Mouse (Mus musculus): Measurements from ENCODE around the gene Trmt1l.
A peak's percentile ranks its signal among the peaks of the same experiment; 100 is the strongest.

The Trmt1l gene

GRCm38 (mm10) chr1:151428263-151429221, at the start of gene Trmt1l, which contains the start of gene Swt1:
Gene Trmt1l, plus strand, starts transcription at chr1:151428542.
Gene Swt1, minus strand, starts transcription at chr1:151428455.
- DNase-seq (ENCODE audit: low read depth, low spot score): peak; percentile 100

DNA sequence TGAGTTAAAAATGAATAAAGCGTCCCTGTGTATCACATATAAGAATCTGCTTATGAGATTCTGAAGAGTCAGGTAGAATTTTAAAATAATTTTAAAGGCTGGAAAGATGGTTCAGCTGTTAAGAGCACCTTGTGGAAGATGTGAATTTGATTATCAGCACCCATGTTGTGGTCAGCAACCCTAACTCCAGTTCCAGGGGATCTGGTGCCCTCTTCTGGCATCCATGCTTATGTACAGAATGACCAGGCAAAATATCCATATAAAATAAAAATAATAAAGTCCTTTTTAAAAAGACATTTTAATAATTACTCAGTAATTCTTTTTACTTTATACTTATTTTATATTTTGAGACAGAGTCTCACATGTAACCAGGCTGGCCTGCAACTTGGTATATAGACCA, 38.3 kb upstream of the Trmt1l start:
- peak; percentile 58 for DNase-seq (ENCODE audit: low read depth, low spot score)

DNA sequence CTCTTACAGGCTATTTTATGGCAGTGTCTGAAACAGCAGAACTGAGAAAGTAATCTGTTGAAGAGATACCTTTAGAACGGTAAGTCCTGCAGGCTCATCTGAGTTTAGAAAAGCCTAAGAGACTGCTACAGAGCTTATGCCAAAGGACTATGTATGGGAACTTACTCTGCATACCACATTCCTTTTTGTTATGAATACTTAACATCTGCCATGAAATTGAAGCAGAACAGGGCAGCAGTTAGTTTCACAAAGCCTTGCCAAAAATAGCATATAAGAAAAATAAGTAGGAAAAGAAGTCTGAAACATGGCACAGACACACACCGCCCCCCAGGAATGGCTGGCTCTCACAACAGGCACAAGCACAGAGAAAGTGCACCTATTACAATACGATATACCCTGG, 18.5 kb upstream of the Trmt1l start:
- DNase-seq (ENCODE audit: low read depth, low spot score): no peak

DNA sequence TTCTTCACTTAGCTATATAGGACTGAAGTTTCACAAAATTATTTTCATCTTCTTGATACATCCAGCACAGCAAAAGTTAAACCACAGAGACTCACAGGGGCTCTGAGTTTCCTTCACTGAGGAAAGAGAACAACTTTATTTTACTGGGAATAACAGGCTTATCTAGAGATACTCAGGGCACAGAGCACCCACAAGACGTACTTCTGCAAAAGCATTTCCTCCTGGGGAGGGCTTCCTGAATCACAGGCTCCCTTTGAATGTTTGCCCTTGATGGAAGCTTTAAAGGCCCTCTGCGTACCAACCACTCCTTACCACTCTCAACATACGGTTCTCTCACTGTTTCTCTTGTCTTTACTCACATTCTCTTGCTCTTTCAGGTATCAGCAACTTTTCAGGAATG, 6.2 kb upstream of the Trmt1l start:
- DNase-seq (ENCODE audit: low read depth, low spot score): no peak

DNA sequence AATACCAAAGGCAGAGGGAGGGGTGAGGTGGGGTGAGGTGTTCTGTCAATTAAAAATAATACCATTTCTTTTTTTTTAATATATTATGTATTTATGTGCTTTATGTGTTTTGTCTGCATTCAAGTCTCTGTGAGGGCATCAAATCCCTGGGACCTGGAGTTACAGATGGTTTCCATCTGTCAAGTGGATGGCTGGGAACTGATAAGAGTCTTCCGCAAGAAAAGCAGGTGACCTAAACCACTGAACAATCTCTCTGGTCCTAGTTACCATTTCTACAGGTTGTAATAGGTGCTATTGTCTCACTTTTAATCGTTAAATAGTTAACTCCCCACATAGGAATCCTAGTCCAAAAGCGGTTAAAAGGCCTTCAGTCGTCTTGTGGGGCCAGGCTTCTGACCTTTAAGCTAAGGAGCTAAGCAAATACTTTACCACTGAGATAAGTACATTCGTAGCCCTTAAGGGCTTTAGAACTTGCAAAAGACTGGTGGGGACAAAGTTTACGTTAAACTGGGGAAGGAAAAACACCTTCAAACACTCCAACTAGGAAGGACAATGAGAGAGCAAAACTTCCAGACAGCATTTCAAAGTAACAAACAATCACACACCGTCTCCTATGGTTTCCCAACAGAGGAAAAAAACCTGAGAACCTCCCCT, 1.3 kb upstream of the Trmt1l start:
- DNase-seq (ENCODE audit: low read depth, low spot score): peak; percentile 39

DNA sequence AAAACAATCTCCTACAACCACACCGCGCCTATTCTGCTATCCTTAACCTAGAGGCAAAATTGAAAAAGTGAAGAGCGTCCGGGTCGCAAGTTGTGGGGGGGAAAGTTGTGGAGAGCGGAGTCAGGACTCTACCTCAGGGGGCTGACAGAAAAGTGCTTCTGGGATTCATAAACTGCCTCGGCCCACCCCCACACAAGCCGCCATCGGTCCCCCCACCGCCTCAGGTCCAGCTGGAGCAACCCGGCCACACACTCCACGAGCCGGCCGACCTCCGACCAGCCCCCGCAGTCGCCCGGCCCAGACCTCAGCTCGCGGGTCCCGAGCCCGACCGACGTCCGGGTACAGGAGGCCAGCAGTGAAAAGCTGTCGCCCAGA, 467 bp upstream of the Trmt1l start:
- no peak for DNase-seq (ENCODE audit: low read depth, low spot score)

GRCm38 (mm10) chr1:151429316-151429715, 974 bp downstream of the Trmt1l start:
- no peak for DNase-seq (ENCODE audit: low read depth, low spot score)

DNA sequence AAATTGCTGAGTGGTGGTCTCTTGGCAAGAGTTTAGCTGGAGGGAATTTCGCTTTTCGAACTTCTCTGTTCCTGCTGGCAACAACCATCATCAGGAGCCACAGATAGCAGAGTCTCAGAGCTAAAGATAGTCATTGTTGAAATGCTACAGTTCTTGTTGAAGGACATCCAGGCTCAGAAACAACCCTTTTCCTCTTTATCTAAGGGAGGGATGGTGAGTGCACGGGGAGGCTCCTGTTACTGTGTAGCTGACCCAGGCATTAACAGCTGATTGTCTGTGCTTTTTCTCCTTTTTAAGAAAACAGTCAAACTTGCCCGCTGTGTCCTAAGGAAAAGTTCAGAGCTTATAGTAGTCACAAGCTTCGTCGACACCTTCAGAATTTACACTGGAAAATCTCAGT, 7.1 kb downstream of the Trmt1l start:
- no peak for DNase-seq (ENCODE audit: low read depth, low spot score)

DNA sequence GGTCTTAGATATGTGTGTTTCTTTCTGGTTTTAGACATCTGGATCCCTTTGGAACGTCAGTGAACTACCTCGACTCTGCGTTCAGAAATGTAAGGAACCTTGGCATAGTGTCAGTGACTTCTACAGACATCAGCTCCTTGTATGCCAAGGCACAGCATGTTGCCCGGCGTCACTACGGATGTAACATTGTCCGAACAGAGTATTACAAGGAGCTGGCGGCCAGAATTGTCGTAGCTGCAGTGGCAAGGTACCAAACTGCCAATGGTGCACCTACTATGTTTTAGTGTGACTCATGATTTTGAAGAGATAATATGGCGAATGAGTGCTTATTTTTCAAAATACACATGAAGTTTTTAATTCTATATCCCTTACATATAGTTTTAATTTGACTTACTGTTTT, 21.5 kb downstream of the Trmt1l start:
- no peak for DNase-seq (ENCODE audit: low read depth, low spot score)

DNA sequence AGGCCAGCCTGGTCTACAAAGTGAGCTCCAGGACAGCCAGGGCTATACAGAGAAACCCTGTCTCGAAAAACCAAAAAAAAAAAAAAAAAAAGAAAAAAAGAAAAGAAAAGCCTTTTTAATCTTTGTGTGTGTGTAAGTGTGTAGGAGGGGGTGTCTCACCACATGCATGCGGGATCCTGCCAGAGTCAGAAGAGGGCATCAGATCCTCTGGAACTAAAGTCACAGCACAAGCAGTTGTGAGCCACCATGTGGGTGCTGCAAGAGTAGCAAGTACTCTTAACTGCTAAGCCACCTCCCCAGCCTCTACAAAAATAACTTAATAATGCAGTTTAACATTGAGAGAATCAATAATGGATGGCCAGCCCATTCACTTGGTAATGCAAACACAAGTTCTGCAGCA, 22.5 kb downstream of the Trmt1l start:
- no peak for DNase-seq (ENCODE audit: low read depth, low spot score)

DNA sequence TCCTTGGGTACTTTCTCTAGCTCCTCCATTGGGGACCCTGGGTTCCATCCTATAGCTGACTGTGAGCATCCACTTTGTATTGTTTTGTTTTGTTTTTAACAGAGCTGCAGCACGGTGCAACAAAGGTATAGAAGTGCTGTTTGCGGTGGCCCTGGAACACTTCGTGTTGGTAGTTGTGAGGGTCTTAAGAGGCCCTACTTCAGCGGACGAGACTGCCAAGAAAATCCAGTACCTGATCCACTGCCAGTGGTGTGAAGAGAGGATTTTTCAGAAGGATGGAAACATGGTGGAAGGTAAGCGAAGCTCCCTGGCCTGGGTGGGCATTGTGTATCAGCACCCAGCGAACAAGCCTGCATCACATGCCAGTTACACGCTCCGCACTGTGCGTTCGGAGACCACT, 23.6 kb downstream of the Trmt1l start:
- no peak for DNase-seq (ENCODE audit: low read depth, low spot score)

DNA sequence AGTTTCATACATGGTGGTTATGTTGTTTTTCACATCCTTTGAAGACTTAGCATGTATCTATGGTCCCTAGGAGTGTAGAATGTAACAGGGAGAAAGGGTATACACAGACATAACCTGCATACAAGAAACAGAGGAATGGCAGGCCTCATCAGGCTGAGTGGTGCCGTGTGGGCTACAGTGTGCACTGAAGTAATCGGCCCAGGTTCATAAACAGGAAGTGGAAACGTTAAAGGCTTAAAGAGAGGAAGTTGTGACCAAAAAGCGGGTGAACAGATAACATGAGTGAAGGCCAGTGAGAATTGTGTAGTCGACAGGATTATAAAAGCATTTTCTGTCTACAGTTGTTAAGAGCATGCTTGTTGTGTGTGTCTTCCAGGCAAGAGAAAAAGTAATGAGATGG, 28.7 kb downstream of the Trmt1l start:
- no peak for DNase-seq (ENCODE audit: low read depth, low spot score)

- DNase-seq (ENCODE audit: low read depth, low spot score): peak; percentile 72
These were observed 32.9 kb downstream of the Trmt1l start for GRCm38 (mm10) chr1:151461265-151461664.

GRCm38 (mm10) chr1:151464914-151465313, 36.6 kb downstream of the Trmt1l start:
- no peak for DNase-seq (ENCODE audit: low read depth, low spot score)

- DNase-seq (ENCODE audit: low read depth, low spot score): peak; percentile 76
These were observed 38.2 kb downstream of the Trmt1l start for GRCm38 (mm10) chr1:151466571-151466970.

DNA sequence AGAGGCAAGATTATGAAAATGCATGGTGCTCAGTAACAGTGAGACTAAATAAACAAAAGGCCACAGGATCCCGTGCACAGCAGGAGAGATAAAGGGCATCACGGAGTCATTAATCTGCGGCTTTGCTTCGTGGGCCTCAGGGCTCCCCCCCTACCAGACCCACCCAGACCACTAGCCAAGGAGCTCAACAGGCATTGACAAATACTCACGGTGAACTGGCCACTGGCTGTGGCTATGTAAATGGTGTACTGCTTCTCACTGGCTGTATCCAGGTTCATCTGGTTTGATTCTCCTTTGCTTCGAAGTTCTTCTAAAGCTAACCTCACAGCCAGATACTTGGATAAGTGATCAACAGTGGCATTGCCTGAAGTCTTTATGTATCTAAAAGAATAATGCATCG, 43.1 kb downstream of the Trmt1l start:
- peak; percentile 74 for DNase-seq (ENCODE audit: low read depth, low spot score)

DNA sequence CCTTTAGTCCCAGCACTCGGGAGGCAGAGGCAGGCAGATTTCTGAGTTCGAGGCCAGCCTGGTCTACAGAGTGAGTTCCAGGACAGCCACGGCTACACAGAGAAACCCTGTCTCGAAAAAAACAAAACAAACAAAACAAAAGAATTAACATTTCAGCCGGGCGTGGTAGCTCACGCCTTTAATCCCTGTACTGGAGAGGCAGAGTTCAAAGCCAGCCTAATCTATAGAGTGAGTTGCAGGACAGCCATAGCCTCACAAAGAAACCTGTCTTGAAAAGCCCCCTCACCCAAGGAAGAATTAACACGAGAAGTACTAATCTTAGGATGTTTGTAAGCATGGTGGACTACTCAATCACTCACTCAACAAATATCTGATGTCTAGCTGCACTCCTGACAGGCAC, 44.0 kb downstream of the Trmt1l start:
- DNase-seq (ENCODE audit: low read depth, low spot score): peak; percentile 64

DNA sequence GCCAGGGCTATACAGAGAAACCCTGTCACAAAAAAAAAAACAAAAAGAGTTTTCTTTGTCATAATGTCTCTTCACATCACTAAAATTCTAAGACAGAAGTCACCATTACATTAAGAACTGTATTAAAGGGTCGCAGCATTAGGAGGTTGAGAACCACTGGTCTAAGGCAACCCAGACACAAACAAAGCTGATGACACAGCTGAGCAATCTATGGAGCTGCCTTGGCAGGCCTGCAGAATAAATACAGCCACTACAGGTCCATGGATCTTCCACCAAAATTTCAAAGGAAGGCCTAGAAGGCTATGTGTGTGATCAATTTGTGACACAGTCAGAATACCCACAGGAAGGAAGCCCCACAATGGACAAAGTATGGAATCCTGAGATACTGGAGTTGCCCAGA, 54.2 kb downstream of the Trmt1l start:
- no peak for DNase-seq (ENCODE audit: low read depth, low spot score)

DNA sequence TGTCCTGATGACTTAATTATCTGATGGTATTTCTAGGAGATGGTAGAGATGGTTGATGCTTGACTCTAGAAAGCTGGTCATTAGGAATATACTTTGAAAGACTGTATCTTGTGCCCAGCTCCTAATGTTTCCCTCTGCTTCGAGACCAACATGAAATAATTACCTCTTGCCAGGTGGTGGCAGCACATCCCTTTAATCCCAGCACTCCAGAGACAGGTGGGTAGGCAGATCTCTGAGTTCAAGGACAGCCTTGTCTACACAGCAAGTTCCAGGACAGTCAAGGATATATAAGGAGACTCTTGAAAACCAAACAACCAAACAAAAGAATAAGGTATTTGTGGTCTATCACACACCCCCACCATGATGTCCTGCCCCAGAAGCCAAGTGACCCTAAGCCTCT, 55.2 kb downstream of the Trmt1l start:
- peak; percentile 63 for DNase-seq (ENCODE audit: low read depth, low spot score)

DNA sequence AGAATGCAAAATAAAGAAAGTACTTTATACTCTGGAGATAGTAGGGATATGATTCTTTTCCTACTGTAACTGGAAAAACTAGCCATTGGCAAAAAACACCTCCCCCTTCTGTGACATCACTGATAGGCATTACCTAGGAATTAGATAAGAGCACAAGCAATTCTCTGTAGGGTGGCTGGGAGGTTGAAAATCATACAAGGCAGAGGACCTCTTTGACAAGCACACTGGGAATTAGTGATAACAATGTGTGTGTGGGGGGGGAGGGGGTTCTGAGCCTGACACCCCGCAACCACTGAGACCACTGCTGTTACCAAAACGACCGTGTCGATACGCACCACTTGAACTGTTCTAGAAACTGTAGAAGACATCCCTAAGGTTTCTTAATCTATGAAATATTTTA, 56.4 kb downstream of the Trmt1l start:
- DNase-seq (ENCODE audit: low read depth, low spot score): no peak

DNA sequence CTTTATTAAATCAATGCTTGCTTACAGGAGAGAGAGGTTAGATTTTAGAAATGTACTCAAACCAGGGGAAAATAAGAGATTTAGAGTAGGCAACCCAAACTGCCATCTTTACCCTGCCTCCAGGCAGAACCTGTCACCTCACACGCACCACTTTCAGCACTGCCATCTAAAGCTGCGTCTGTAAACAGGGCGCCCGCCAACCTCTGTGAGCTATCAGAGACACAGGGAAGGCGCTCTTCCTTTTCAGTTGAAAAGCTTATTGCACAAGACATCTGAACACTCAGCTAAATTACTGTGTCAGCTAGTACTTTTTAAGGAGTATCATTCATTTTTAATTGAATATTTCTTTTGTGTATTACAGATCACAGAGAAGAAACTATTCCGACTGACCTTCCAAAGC, 61.5 kb downstream of the Trmt1l start:
- no peak for DNase-seq (ENCODE audit: low read depth, low spot score)

- DNase-seq (ENCODE audit: low read depth, low spot score): no peak
These were observed 64.1 kb downstream of the Trmt1l start for GRCm38 (mm10) chr1:151492419-151492818.

- DNase-seq (ENCODE audit: low read depth, low spot score): no peak
These were observed 65.5 kb downstream of the Trmt1l start for GRCm38 (mm10) chr1:151493826-151494225.
